Mouse (Mus musculus) kidney, adult 11 months (tissue): ENCODE results near the gene Jmjd4.

Experiments
- DNase-seq: peaks from one replicate; pipeline ENCODE4 v3.0.0; 2022

Gene Jmjd4

GRCm38 (mm10) chr11:59472326-59472677, 22.5 kb downstream of the Jmjd4 start, which contains the start of gene Zfp867:
TSS of gene Zfp867 (minus strand) at chr11:59472474.
- DNase-seq = peak; percentile 91

- DNase-seq = no peak
Measured at GRCm38 (mm10) chr11:59477240-59477639, 27.4 kb downstream of the Jmjd4 start.

GRCm38 (mm10) chr11:59483212-59483611, 33.4 kb downstream of the Jmjd4 start:
- DNase-seq = no peak

- no peak for DNase-seq
Measured at GRCm38 (mm10) chr11:59485641-59486040, 35.8 kb downstream of the Jmjd4 start.

GRCm38 (mm10) chr11:59486222-59486621, 36.4 kb downstream of the Jmjd4 start:
- no peak for DNase-seq

GRCm38 (mm10) chr11:59496672-59497310, 46.9 kb downstream of the Jmjd4 start:
- DNase-seq = no peak

GRCm38 (mm10) chr11:59497747-59498146, 47.9 kb downstream of the Jmjd4 start:
- no peak for DNase-seq

- DNase-seq = no peak
Measured at GRCm38 (mm10) chr11:59501978-59502700, 52.3 kb downstream of the Jmjd4 start.

GRCm38 (mm10) chr11:59505351-59505838, 55.5 kb downstream of the Jmjd4 start:
- peak; percentile 68 for DNase-seq

GRCm38 (mm10) chr11:59505839-59506712, 56.2 kb downstream of the Jmjd4 start:
- DNase-seq = peak; percentile 88

- DNase-seq = no peak
Measured at GRCm38 (mm10) chr11:59506713-59507074, 56.8 kb downstream of the Jmjd4 start.
